Mouse (Mus musculus): ENCODE measurements around the gene Mcat.
"Not testable (repeated sequence)": the region's sequence is repeated elsewhere in the genome, so short reads cannot be mapped to it uniquely, and the experiment has no call there.

Mcat gene

DNA sequence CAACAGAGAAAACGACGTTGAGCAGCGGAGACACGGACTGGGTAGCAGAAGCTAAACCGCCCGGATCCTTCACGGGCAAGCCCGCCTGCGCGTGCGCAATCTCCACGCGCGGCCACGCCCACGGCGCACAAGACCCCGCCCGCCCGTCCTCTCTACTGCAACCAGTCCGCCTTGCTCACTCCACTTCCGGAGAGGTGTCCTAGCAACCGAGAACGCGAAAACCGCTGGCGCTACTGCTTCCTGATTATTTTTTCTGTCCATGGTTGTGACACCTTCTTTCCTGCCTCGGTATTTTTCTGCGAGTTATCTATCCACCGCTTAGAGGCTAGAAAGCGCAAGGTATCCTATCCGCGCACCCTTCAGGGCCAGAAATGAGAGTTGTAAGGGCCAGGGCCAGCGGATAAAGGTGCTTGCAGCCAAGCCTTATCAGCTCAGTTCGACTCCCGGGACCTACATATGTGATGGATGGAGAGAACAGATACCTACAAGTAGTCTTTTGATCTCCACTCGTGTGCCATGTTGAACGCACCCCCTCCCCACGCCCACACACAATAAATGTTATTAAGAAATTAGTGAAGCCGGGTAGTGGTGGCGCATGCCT lies 52.7 kb downstream of the Mcat start, which contains the start of gene Ttll1:
Gene Ttll1 (minus strand): TSS at position 89 of the 601 bp plus-strand sequence.
- DNase-seq (ENCODE audit: low read depth, low spot score): peak; percentile 91

DNA sequence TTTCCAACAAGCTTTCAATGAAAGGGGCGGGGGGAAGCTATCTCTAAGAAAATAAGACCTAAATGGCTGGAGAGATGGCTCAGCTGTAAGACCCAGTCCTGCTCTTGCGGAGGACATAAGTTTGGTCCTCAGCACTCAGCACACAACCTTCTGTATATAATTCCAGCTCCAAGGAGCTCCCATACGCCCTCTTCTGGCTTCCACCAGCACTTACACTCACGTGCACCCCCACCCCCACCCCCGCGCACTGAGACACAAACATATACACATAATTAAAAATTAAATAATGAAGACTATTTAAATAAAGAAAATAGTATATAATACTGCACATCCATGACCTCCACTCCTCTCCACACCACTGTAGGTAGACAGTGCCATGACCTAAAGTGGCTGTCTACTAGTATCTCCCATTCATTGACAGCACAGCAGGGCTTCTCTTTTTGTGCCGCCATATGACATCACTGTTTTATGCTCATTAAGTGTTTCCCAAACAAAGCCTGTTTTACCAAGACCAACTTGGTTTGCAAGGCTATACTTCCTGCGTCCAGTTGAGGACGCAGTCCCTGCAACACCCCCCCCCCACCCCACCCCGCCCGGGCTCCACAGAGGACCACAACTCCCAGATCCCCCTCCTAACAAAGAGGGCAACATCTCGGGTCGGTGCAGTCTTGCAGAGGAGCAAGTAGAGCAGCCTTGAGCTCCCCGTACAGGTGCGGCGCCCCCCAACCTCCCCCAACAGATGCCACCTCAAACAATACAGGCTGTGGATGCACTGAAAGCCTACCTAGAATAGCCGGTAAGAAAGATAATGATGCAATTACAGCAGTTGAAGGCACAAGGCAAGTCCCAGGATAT lies 53.4 kb downstream of the Mcat start:
- DNase-seq (ENCODE audit: low read depth, low spot score): no peak

DNA sequence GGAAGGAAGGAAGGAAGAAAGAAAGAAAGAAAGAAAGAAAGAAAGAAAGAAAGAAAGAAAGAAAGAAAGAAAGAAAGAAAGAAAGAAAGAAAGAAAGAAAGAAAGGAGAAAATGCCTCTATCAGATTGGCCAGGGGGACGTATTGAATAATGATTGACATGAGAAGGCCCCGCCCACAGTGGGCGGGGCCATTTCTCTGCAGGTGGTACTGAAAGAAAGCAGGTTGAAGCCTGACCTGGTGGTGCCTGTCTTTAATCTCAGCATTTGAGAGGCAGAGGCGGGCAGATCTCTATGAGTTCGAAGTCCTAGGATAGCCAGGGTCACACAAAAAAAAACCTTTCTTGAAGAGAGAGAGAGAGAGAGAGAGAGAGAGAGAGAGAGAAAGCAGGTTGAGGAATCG lies 62.1 kb downstream of the Mcat start:
- DNase-seq (ENCODE audit: low read depth, low spot score): not testable (repeated sequence)

DNA sequence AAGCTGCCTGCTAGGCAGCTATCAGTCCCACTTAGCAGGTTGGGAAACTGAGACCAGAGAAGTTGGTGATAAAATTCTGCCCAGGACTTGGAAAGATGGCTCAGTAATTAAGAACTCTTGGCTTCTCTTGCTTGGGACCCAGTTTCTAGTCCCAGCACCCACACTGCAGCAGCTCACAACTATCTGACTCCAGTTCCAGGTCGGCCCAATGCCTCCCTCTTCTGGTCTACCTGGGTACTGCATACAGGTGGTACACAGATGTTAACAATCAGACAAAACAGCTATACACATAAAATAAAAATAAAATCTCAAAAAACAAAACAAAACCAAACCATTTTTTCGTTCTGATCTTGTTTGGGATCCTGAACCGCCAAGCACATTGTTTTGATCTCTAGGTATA lies 63.2 kb downstream of the Mcat start:
- DNase-seq (ENCODE audit: low read depth, low spot score): no peak

DNA sequence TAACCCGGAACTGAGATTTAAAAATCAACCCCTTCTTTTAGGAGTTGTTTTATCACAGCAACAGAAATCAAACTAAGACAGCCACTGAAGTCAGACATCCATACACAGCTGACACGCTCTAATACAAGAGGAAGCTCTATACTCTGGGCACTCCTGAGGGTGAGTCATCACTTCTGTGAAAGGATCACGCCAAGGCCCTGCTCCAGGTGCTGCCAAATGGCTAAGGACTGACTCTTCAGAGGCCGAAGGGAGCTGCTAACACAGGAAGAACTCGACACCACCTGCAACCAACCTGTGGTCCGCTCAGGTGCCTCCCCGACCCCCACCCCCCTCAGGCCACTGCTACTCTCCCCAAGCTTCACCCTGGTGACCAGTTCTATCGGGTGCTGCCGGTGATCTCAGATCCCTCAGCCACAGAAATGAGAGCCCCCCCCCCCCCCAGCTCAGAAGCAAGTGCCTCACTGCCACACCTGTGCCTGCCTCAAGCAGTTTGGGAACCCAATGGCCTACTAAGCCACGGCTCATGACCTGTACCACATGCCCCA lies 64.3 kb downstream of the Mcat start:
- DNase-seq (ENCODE audit: low read depth, low spot score): no peak

DNA sequence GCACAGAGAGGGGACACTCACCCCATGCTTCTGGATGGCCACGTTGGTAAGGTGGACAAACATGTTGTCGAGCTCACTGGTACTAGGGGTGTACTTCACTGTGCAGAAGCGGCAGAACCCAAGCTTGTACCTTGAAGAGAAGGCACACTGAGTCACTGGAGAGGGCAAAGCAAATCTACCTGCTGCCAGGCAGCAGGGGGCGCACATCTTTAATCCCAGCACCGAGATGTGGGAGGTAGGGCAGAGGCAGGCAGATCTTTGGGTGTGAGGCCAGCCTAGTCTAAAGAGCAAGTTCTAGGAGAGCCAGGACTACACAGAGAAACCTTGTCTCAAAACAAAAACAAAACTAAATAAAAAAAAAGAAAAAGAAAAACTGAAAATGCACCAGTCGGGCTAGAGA lies 66.3 kb downstream of the Mcat start:
- no peak for DNase-seq (ENCODE audit: low read depth, low spot score)

Measured in skeletal muscle tissue, adult 2 months (tissue).